Mouse (Mus musculus) C2C12 (cell line): Measurements from ENCODE around the gene Oit1.

Experiments
- CEBPB ChIP-seq: IDR thresholded peaks from one replicate; pipeline ENCODE4 v1.6.1; 2011; ENCODE audit warnings: low read depth, mild to moderate bottlenecking, control low read depth, moderate library complexity
- CTCF ChIP-seq: IDR thresholded peaks from one replicate; pipeline ENCODE4 v1.5.1; 2011; ENCODE audit not compliant: control insufficient read depth, insufficient read depth, insufficient read length
- FOSL1 ChIP-seq: IDR thresholded peaks from one replicate; pipeline ENCODE4 v1.8.0; 2011; ENCODE audit warnings: mild to moderate bottlenecking, low read length; ENCODE audit not compliant: poor library complexity, insufficient read depth, severe bottlenecking
- MAX ChIP-seq: IDR thresholded peaks from one replicate; pipeline ENCODE4 v1.6.1; 2011; ENCODE audit warnings: mild to moderate bottlenecking, control low read depth
- MYOD1 ChIP-seq: IDR thresholded peaks from one replicate; pipeline ENCODE4 v1.6.1; 2011; ENCODE audit warnings: low read depth; ENCODE audit not compliant: control insufficient read depth, insufficient read length
- MYOG ChIP-seq: IDR thresholded peaks from one replicate; pipeline ENCODE4 v1.6.1; 2011; ENCODE audit not compliant: control insufficient read depth, insufficient read length; ENCODE audit errors: extremely low read depth
- USF1 ChIP-seq: IDR thresholded peaks from one replicate; pipeline ENCODE4 v1.6.1; 2011; ENCODE audit warnings: low read depth, mild to moderate bottlenecking, control low read depth, moderate library complexity

DNA sequence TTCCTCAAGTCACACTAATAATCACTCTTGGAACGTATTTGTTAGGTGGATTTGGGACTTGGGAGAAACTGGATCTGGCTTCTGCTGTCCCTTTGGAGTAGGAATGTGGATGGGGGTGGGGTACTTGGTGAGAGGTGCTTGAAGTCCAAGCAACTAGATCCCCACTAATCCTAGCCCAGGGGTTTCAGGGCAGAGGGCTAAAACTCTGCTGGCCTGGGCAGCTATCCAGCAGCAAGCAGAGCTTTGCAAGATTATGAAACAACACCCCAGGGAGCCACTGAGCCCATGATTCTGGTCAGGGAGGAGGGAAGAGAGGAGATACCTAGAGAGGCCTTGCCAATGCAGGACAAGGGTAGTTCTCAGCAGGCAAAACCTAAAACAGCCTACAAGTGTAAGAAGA, 51.2 kb downstream of the Oit1 start:
- TF ChIP-seq CTCF = no peak
- no peak for TF ChIP-seq CEBPB
- no peak for TF ChIP-seq USF1
- TF ChIP-seq MYOG = no peak
- no peak for TF ChIP-seq MYOD1
- TF ChIP-seq FOSL1 = no peak
- TF ChIP-seq MAX = no peak
